Mouse (Mus musculus) T-cell, adult 66 days (primary cell): ENCODE measurements around the gene Lca5. TPM values are rescaled to one million over a fixed set of nuclear protein-coding genes. Genes with fewer than 3 reads are reported as not detected.

ENCODE experiments used
- total RNA-seq, 2 experiments: library from RNA; stranded (reverse); gene quantifications; 3 replicates in 1 of 2; 4 replicates in 1 of 2; pipeline ENCODE4 v1.2.4; 2023

Gene Lca5
- total RNA-seq, result 1 to 10 TPM; 6.3 to 7.3 TPM

DNA sequence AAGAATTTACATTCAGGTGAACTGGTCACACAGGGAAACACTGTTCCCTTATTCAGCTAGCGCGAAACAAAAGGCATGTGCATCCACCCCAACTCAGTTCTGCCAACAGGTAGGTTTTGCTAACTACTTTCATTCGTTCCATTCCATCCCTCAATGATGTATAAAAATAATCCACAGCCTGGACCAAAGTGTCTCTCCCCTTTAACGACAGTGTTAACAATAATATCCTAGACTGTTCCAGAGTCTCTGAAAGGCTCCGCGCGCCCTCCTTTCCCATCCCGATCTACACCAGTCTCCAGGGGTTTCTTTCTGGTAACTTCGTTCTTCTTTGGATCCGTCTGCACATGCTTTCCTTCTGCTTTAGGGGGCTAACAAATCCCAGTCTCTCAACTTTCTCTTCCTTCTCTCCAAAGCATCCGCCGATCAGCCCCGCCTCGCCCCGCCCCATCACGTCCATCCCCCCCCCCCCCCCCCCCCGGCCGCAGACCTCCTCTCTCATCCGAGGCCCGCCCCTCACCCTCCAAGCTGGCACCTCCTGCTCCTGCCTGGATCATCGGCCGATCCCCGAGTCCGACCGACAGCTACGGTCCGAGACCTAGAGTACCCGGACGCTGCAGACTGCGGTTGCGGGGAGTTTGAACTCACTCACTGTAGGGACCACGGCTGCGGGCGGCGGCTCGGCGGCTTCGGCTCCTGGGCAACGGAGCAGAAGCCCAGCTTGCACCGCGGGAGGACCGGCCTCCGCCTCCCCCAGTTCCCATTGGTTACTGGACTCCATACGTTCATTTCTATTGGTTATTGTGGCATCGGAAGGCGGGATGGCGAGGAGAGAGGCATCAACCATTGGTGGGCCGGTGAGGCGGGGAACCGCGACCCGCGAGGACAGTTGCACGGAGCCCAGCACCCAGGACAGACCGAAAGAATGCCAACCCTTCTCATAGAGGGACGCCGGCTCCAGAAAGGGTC, at the start of gene Lca5:
Lca5 (minus strand) TSS at position 736 of the 966 bp plus-strand sequence.

Other genes starting within 250 kb of the Lca5 start
- under 1 TPM; 0.27 to 0.64 TPM for gene Sh3bgrl2, start 107.2 kb upstream of the Lca5 start, total RNA-seq